Mouse (Mus musculus): ENCODE data around the gene Greb1.

GRCm38 (mm10) chr12:16635816-16636215 lies 164.9 kb downstream of the Greb1 start:
- TF ChIP-seq TAL1 (IDR thresholded peaks at IDR 0.05; ENCODE audit: low read length) (no peak), GATA1 (IDR thresholded peaks at IDR 0.05; ENCODE audit: low read length) (no peak)
